Comparison of ENCODE assay signal across 9 mouse cellular contexts in genomic region chr7:142428213-142428612, GRCm38 (mm10). TPM values are rescaled to one million over a fixed set of nuclear protein-coding genes. Genes with fewer than 3 reads are reported as not detected.
DNase-seq lines count a peak whose midpoint lies in the region; ATAC-seq lines count a peak whose summit lies in the region.
"Had no signal": no experiment of that assay in that cellular context is flagged by ENCODE, and none has a peak within 500 bp of the region (broad histone marks: within the 10 kb centered on the region; RNA-seq: fewer than 3 reads in every experiment).

No protein-coding gene starts in this region.

- H3K4me2 ChIP-seq in forebrain, embryonic 11.5 days (ENCODE audit: low read depth, low read length, severe bottlenecking) = no peak overlapping the region
- no peak overlapping the region for H3K4me2 ChIP-seq in forebrain, embryonic 13.5 days
- H3K4me2 ChIP-seq in neural tube, embryonic 15.5 days = no peak overlapping the region
- H3K4me2 ChIP-seq: midbrain, embryonic 12.5 days had no signal

- ATAC-seq in forebrain, embryonic 11.5 days (replicated peaks; ENCODE audit: low FRiP score) = no peak
- no peak for ATAC-seq in forebrain, embryonic 13.5 days
- no peak for ATAC-seq in neural tube, embryonic 15.5 days (ENCODE audit: low FRiP score)

- H3K36me3 ChIP-seq in forebrain, embryonic 11.5 days (ENCODE audit: control insufficient read depth, insufficient read depth, low read length) = no peaks in the 10 kb centered on the region
- no peaks in the 10 kb centered on the region for H3K36me3 ChIP-seq in forebrain, embryonic 13.5 days (ENCODE audit: poor library complexity, severe bottlenecking)
- H3K36me3 ChIP-seq in neural tube, embryonic 15.5 days = no peaks in the 10 kb centered on the region
- H3K36me3 ChIP-seq in limb, embryonic 10.5 days = no peaks in the 10 kb centered on the region
- H3K36me3 ChIP-seq: midbrain, embryonic 12.5 days had no signal

- H3K4me3 ChIP-seq in forebrain, embryonic 11.5 days (ENCODE audit: low read depth, low read length) = no peak overlapping the region
- H3K4me3 ChIP-seq in forebrain, embryonic 13.5 days = no peak overlapping the region
- H3K4me3 ChIP-seq in neural tube, embryonic 15.5 days (replicated peaks) = no peak overlapping the region
- H3K4me3 ChIP-seq in limb, embryonic 10.5 days = no peak overlapping the region
- H3K4me3 ChIP-seq: midbrain, embryonic 12.5 days had no signal

- peak; percentile 81 for DNase-seq in forebrain, embryonic 11.5 days (ENCODE audit: low spot score)
- peak; percentile 82 for DNase-seq in neural tube, embryonic 10.5 days (ENCODE audit: extremely low spot score, low spot score)
- peak; percentile 89 for DNase-seq in embryo, embryonic 9.5 days (ENCODE audit: extremely low spot score)
- peak; percentile 85 for DNase-seq in limb, embryonic 10.5 days (ENCODE audit: low spot score)
- DNase-seq in thymus, postnatal 14 days = peak; percentile 74
- no peak for DNase-seq in urinary bladder, postnatal 4 days (ENCODE audit: low spot score in 2 of 2)

- 2% methylated on average over 7 of the region's 7 CpGs for WGBS in forebrain, embryonic 11.5 days
- 3% methylated on average over 7 of the region's 7 CpGs for WGBS in forebrain, embryonic 13.5 days
- 12% methylated on average over 7 of the region's 7 CpGs for WGBS in neural tube, embryonic 15.5 days
- WGBS in limb, embryonic 10.5 days = 0% methylated on average over 7 of the region's 7 CpGs

- no peaks in the 10 kb centered on the region for H3K27me3 ChIP-seq in forebrain, embryonic 11.5 days (ENCODE audit: control insufficient read depth, insufficient read depth, low read length)
- no peaks in the 10 kb centered on the region; the same call in 1 of the 2 replicates for H3K27me3 ChIP-seq in forebrain, embryonic 13.5 days
- no peaks in the 10 kb centered on the region for H3K27me3 ChIP-seq in neural tube, embryonic 15.5 days (replicated peaks)
- H3K27me3 ChIP-seq in limb, embryonic 10.5 days (ENCODE audit: low read depth, poor library complexity, severe bottlenecking) = peaks cover 3% of the 10 kb centered on the region; the same call in 1 of the 2 replicates

- H3K9me3 ChIP-seq in forebrain, embryonic 11.5 days (ENCODE audit: control insufficient read depth, low read length) = no peaks in the 10 kb centered on the region
- no peaks in the 10 kb centered on the region for H3K9me3 ChIP-seq in forebrain, embryonic 13.5 days (replicated peaks)
- no peaks in the 10 kb centered on the region for H3K9me3 ChIP-seq in neural tube, embryonic 15.5 days (replicated peaks)
- H3K9me3 ChIP-seq in limb, embryonic 10.5 days (replicated peaks) = no peaks in the 10 kb centered on the region
- H3K9me3 ChIP-seq: midbrain, embryonic 12.5 days had no signal

- no peaks in the 10 kb centered on the region for H3K4me1 ChIP-seq in forebrain, embryonic 11.5 days (replicated peaks; ENCODE audit: control insufficient read depth, insufficient read depth, low read length)
- peaks cover 19% of the 10 kb centered on the region for H3K4me1 ChIP-seq in forebrain, embryonic 13.5 days
- peaks cover 16% of the 10 kb centered on the region for H3K4me1 ChIP-seq in neural tube, embryonic 15.5 days
- peaks cover 17% of the 10 kb centered on the region for H3K4me1 ChIP-seq in limb, embryonic 10.5 days

- H3K27ac ChIP-seq in forebrain, embryonic 11.5 days (ENCODE audit: low read depth, low read length) = no peak overlapping the region
- H3K27ac ChIP-seq in forebrain, embryonic 13.5 days = no peak overlapping the region
- H3K27ac ChIP-seq in neural tube, embryonic 15.5 days (replicated peaks) = no peak overlapping the region
- 0 out of 2 replicates have a peak overlapping the region, but pooled peaks have one; percentile 54 for H3K27ac ChIP-seq in limb, embryonic 10.5 days
- H3K27ac ChIP-seq: midbrain, embryonic 12.5 days had no signal

- no peak overlapping the region for H3K9ac ChIP-seq in forebrain, embryonic 11.5 days (ENCODE audit: low read length)
- no peak overlapping the region for H3K9ac ChIP-seq in forebrain, embryonic 13.5 days
- H3K9ac ChIP-seq in neural tube, embryonic 15.5 days (replicated peaks) = no peak overlapping the region
- H3K9ac ChIP-seq: midbrain, embryonic 12.5 days had no signal

RNA-seq across cellular contexts. Expression of gene Syt8, which starts 6.4 kb away (rescaled TPM):
- polyA plus RNA-seq in forebrain, embryonic 11.5 days (2014; fragmentation: Nextera tagmentation; extraction: Ambion mirVana) = not detected in 2 replicates
- polyA plus RNA-seq in forebrain, embryonic 13.5 days (2015; fragmentation: Nextera tagmentation; extraction: Ambion mirVana) = not detected in 2 replicates
- 0.14 TPM in 1 of 2 replicates, not detected in the other for polyA plus RNA-seq in neural tube, embryonic 15.5 days (2015; fragmentation: Nextera tagmentation; extraction: Ambion mirVana)
- 0.25 TPM in 1 of 2 replicates, not detected in the other for polyA plus RNA-seq in limb, embryonic 10.5 days (2016; fragmentation: Nextera tagmentation; extraction: Ambion mirVana)

RNA-seq across cellular contexts. Expression of gene Tnni2, which starts 13.4 kb away (rescaled TPM):
- 1.3 TPM in 1 of 2 replicates, not detected in the other for polyA plus RNA-seq in forebrain, embryonic 11.5 days (2014; fragmentation: Nextera tagmentation; extraction: Ambion mirVana)
- 0.61 TPM in 1 of 2 replicates, not detected in the other for polyA plus RNA-seq in forebrain, embryonic 13.5 days (2015; fragmentation: Nextera tagmentation; extraction: Ambion mirVana)
- polyA plus RNA-seq in neural tube, embryonic 15.5 days (2015; fragmentation: Nextera tagmentation; extraction: Ambion mirVana) = 16.4 and 24.8 TPM in 2 replicates
- polyA plus RNA-seq in limb, embryonic 10.5 days (2016; fragmentation: Nextera tagmentation; extraction: Ambion mirVana) = 2.4 and 3.6 TPM in 2 replicates

RNA-seq across cellular contexts. Expression of gene Lsp1, which starts 32.4 kb away (rescaled TPM):
- 8.7 and 9.8 TPM in 2 replicates for polyA plus RNA-seq in forebrain, embryonic 11.5 days (2014; fragmentation: Nextera tagmentation; extraction: Ambion mirVana)
- 4.2 TPM in 2 replicates for polyA plus RNA-seq in forebrain, embryonic 13.5 days (2015; fragmentation: Nextera tagmentation; extraction: Ambion mirVana)
- 6.9 and 58.6 TPM in 2 replicates for polyA plus RNA-seq in neural tube, embryonic 15.5 days (2015; fragmentation: Nextera tagmentation; extraction: Ambion mirVana)
- 28.7 and 31.1 TPM in 2 replicates for polyA plus RNA-seq in limb, embryonic 10.5 days (2016; fragmentation: Nextera tagmentation; extraction: Ambion mirVana)

RNA-seq across cellular contexts. Expression of gene Ctsd, which starts 40.4 kb away (rescaled TPM):
- 129 and 147 TPM in 2 replicates for polyA plus RNA-seq in forebrain, embryonic 11.5 days (2014; fragmentation: Nextera tagmentation; extraction: Ambion mirVana)
- 145 and 166 TPM in 2 replicates for polyA plus RNA-seq in forebrain, embryonic 13.5 days (2015; fragmentation: Nextera tagmentation; extraction: Ambion mirVana)
- polyA plus RNA-seq in neural tube, embryonic 15.5 days (2015; fragmentation: Nextera tagmentation; extraction: Ambion mirVana) = 304 and 310 TPM in 2 replicates
- polyA plus RNA-seq in limb, embryonic 10.5 days (2016; fragmentation: Nextera tagmentation; extraction: Ambion mirVana) = 121 and 132 TPM in 2 replicates

RNA-seq across cellular contexts. Expression of gene Gm49369, which starts 45.7 kb away (rescaled TPM):
- polyA plus RNA-seq in forebrain, embryonic 11.5 days (2014; fragmentation: Nextera tagmentation; extraction: Ambion mirVana) = not detected in 2 replicates
- polyA plus RNA-seq in forebrain, embryonic 13.5 days (2015; fragmentation: Nextera tagmentation; extraction: Ambion mirVana) = 1.5 TPM in 1 of 2 replicates, not detected in the other
- not detected in 2 replicates for polyA plus RNA-seq in neural tube, embryonic 15.5 days (2015; fragmentation: Nextera tagmentation; extraction: Ambion mirVana)
- polyA plus RNA-seq in limb, embryonic 10.5 days (2016; fragmentation: Nextera tagmentation; extraction: Ambion mirVana) = 0.63 and 1.1 TPM in 2 replicates
- polyA plus RNA-seq: midbrain, embryonic 12.5 days had no signal

Comparison
In these comparisons a context has a peak if more than half of its experiments do, and no peak if none do; other contexts are left out.
1. DNase-seq: peak in forebrain, embryonic 11.5 days (single experiment), neural tube, embryonic 10.5 days (single experiment), embryo, embryonic 9.5 days (single experiment), limb, embryonic 10.5 days (single experiment) and thymus, postnatal 14 days (single experiment); none in urinary bladder, postnatal 4 days (0 of 2).